Mouse (Mus musculus): ENCODE results near the gene Fam3b. TPM values are rescaled to one million over a fixed set of nuclear protein-coding genes. Genes with fewer than 3 reads are reported as not detected.

The Fam3b gene
- total RNA-seq, 2 experiments from 2014 or later: not detected

DNA sequence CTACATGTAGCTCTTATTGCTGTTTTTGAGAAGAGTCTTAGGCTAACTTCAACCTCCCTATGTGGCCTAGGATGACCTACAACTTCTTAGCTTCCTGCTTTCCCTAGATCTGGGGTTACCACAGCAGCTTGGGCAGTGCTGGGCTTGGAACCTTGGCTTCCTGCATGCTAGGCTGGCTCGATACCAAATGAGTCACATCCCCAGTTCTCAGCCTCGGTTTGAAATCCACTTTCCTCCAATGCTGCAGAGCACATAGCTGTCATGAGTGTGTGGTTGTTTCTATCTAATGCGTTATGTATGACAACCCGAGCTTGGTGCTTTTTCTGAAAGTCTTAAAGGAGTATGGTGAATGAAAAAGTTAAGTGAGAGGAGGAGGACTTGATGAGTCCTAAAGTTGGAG, 83.3 kb downstream of the Fam3b start:
- intact Hi-C loops (cut with DNase I): no loop called here
- DNase-seq: peak; percentile 56 to 67

DNA sequence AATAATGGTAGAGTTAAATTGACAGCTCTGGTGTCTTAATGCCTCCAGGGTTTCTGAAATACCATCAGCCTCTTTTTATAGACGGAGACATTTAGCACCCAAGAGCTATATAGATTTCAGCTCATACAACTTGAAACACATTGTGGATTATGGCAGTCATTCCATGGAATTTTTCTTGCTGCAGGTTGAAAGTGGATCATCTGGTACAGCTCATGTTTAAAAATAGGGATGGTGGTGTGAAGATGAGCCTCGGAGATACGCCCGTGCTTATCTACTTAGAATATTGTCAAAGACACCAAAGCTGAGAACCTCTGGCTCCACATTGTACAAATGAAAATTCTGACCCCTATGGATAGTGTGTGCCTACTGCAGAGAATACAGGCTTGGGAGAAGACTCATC, 84.5 kb downstream of the Fam3b start:
- intact Hi-C loops (cut with DNase I): no loop called here
- no peak for DNase-seq

DNA sequence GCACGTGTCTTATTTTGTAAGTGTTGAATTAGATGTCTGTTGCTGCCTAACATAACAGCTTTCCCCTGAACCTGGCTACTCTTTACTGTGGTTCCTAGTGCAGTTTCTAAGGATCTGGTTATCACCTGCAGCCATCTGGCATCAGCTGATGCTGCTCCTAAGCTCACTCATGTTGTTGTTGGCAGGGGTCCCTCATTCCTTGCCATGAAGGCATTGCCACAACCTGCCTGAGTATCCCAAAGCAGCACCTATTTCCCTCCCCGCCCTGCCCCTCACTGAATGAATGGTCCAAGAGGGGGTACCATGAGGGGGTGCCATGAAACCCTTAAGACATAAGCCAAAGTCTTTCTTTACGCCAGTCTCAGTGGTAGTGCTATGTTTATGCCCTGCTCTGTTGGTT, 86.6 kb downstream of the Fam3b start:
- DNase-seq: no peak
- intact Hi-C loops (cut with DNase I): no loop called here

DNA sequence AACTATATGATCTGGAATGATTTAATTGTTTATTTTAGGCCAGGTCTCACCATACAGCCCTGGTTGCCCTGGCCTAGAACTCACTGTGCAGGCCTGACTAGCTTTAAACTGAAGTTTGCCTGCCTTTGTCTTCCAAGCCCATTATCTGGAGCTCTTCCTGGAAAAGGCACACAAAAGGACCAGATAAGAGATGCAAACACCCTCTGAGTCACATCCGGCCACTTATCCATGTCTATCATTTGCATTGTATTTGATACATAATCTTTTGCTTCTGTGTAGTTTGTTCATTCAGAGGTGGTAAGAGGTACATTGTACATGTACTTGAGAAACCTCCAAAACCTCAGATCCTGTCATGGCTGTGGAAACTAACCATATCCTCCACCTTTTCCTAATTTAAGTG, 91.0 kb downstream of the Fam3b start:
- DNase-seq: no peak
- intact Hi-C loops (cut with DNase I): no loop called here

DNA sequence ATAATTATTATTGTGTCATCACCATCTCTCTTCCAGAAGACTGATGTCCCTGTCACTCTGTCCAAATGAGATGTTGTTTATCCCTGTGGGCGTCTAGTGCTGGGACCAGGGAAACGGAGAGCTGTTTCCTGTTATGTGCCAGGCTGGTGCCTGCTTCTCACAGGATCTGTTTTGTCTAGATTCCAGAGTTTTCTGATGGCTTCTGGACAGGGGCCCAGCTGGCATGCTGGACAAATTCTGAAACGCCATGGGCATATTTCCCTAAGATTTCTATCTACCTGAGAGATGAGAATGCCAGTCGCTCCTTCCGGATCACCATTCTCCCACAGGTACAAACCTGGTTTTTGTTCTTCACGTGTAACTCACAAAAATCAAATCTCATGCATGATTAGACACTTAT, 92.9 kb downstream of the Fam3b start:
- intact Hi-C loops (cut with DNase I): no loop called here
- no peak for DNase-seq

Other genes with a start within 250 kb of the Fam3b start
- 10 to 100 TPM; 25.9 to 33.4 TPM for gene Bace2, start 158.1 kb downstream of the Fam3b start, total RNA-seq (2021)
- 1 to 10 TPM in 1 of 2 experiments, under 1 TPM in 1; 0.53 to 1.5 TPM for gene Mx1, start 51.9 kb downstream of the Fam3b start, total RNA-seq (2021)
- not detected for gene Tmprss2, start 96.4 kb upstream of the Fam3b start, total RNA-seq (2021)
- gene Ripk4, start 249.0 kb upstream of the Fam3b start, total RNA-seq (2021): under 1 TPM; 0.24 to 0.40 TPM

Measured in heart, postnatal 10 days (tissue).